Mouse (Mus musculus) urinary bladder, postnatal 4 days (tissue): ENCODE measurements around the gene Spink4.

Experiments
- DNase-seq, 2 experiments: peaks; one replicate each; pipeline ENCODE4 v3.0.0; 2021 to 2022; ENCODE audit warnings: low spot score in 2 of 2

The Spink4 gene

DNA sequence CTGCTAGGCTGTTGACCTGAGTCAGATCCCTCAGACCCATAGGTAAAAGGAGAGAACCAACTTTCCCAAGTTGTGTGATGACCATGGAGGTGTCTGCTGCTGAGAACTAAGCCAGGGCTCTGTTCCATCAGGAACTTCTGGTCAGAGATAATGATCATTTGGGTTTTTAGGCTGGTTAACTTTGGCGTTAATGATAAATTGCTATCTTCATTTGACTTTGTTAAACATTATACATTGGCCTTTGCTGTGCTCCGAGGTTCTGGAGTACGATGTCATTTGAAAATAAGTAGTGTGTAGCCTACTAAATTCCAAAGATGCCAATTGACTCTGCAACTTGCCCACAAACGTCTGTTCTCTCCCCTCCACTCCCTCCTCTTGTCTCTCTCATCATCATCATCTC, 49.3 kb downstream of the Spink4 start:
- DNase-seq, result no peak

DNA sequence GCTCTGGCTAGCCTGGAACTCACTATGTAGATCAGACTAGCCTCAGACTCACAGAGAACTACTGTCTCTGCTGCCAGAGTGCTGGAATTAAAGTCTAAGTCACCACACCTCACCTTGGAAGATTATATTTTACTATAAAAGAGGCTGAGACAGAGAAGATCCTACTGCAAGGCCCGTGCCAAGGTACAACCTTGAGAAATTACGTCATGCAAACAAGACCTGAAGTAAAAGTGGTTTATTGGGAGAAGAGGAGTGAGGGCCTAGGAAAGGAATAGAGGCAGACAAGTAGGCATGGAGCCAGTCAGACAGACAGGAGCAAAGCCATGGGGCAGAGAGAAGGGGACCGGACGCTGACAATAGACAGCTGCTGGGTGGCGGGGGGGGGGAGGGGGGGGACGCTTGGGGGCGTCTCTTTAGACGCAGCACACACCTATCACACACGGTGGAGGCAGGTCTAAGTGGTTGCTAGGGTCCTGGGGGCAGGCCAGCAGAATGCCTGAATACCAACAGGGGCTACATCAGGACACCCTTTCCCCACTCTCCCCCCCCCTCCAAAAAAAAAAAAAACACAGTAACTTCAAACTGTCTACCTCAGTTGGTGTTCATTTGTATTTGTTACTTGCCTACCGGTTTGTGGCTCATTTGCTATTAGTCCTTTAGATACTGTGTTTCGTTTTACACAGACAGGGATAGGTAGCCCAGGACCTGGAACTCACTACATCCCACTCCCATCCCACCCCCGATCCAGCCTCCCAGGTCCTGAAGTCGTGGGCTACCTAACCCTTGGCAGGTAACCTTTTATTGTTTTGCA, 50.1 kb downstream of the Spink4 start:
- DNase-seq, result no peak

DNA sequence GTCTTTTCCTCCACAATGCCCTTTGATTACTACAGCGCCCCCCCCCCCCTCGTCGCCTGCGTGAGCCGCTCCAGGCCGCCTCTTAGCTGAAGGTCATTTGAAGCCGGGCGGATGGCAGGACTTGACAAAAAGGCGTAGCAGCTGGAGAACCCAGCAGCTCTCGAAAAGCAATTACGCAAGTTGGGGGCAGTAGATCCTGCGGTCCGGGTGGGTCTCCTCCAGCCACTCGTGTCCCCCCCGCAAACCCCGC, 50.7 kb downstream of the Spink4 start:
- no peak for DNase-seq

DNA sequence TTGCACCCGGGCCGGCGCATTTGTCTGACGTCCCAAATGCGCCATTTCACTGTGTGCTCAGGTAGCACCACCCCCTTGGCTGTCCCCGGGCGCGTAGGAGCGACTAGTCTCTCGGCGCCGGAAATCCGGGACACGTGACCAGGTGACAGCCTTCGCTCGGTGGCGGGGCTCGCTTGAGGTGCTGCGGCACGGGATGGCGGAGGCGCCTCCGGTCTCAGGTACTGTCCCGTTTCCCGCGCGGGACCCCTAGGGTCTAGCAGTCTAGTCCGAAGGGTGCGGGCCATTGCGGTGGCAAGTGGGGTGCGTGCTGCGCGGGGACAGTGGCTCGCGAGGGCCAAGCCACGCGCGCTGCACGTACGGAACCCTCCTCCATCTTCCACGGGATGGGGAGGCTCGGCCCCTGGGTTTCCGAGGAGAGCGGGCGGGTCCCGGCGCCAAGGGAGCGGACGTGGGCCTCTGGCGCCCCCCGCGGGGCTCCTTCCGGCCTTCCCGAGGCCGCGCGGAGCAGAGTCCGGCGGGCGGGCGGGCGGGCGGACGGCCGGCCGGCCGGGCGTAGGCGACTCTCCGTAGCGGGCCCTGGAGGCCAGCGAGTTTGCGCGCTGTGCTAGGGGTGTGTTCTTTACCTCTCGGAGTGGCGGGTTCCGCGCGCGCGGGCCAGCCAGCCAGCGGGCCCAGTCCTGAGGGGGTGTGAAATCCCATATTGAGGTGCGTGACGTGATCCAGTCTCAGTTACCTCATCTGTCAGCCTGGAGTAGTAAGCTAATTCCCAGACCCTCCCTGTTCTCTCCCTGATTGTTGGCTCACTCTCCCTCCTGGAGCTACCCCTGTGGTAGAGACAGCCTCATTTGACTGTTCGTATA, 51.2 kb downstream of the Spink4 start, which contains the start of gene Nfx1:
Nfx1 (plus strand) TSS at position 65 of the 860 bp plus-strand sequence.
- peak; percentile 92 to 94 for DNase-seq

DNA sequence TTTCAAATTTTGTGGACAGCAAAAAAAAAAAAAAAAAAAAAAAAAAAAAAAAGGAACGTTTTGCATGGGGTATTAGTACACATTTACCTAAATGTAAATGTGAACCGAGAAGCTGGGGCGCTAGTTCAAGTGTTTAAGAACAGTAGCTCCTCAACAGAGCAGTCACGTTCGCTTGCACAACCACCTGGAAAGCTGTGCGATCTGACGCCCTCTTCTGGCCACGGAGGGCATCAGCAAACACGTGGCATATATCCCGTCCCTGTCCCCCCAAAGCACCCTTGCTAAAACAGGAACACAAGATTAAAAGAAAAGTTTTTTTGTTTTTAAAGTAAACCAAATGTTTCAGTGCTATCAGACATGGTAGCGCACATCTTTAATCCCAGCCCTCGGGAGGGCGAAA, 51.9 kb downstream of the Spink4 start:
- DNase-seq, result no peak

DNA sequence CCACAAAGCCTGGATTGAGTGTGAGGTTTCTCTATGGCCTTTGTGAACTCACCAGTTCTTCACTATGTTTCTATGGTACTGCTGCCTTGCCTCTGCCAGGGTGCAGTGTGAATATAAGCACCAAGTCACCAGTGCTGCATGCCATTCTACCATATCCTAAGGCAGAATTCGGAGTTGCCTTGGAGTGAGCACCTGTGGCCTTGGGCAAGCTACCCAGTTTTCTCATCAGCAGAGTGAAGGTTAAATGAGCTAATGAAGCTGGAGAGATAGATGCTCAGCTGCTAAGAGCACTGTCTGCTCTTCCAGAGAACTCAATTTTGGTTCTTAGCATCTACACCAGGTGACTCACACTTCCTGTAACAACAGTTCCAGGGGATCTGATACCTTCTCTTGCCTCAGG, 54.2 kb downstream of the Spink4 start:
- DNase-seq, result no peak

DNA sequence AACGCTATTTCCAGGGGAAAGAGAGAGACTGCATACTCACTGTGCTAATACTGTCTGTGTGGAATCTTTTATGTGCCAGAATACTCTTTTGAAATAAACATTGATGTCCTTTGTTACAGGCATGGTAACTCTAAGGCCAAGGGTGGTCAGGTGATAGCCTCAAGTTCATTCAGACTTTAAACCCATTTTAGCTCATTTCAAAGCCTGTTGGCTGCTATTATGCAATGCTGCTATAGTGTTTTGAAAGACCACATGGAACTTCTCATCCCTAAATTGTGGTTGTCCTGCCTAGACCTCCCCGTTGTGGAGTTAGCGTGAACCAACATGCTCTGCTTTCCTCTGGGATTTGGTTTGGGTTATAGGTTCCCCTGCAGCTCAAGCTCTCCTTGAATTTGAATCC, 55.8 kb downstream of the Spink4 start:
- DNase-seq, result no peak

DNA sequence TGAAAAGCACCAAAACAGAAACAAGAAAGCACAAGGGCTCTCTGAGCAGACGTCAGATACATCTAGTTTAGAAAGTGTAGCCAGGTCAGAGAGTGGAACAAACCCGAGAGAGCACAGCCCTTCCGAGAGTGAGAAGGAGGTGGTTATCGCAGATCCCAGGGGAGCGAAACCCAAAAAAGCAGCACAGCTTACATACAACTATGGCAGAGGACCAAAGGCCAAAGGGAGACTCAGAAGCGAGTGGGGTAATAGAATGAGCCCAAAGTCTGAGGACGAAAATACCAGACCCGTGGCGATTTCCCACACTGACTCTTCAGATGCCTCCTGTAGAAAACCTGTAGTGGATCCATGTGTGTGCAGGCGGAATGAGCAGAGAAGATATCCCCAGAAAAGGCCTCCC, 56.8 kb downstream of the Spink4 start:
- DNase-seq, result no peak

DNA sequence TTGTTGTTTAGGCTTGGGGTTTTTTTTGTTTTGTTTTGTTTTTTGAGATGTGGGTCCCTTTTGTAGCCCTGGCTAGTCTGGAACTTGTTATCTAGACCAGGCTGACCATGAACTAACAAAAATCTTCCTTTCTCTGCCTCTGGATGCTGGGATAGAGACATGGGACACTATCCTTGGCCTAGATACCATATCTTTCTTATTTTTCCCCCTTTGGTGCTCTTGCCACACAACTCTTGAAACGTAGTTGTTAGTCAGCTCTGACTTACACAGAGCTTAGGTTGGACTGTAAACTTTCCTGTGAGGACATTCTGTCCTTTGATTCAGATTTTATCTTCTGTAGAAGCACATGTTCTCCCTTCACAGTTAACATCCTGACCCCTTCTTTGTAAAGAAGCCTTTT, 59.6 kb downstream of the Spink4 start:
- DNase-seq, result no peak
